Mouse (Mus musculus): ENCODE measurements around the gene Slc35g3. TPM values are rescaled to one million over a fixed set of nuclear protein-coding genes. Genes with fewer than 3 reads are reported as not detected.
A peak's percentile ranks its signal among the peaks of the same experiment; 100 is the strongest.

Gene Slc35g3
- polyA plus RNA-seq, 1 experiment, result 0.08 TPM

DNA sequence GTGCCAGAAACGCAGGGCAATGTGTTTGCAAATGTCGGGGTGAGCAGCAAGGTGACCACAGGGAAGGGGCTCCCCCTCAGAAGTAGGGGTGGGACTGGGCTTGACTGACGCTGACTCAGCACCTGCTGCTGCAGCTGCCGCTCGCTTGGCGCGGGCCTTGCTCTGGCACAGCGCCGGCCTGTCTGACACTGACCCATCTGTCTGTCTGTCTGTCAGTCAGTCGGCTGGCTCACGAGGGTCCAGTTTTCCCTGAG is 38.3 kb upstream of the Slc35g3 start:
- no peak for TF ChIP-seq FOSL1 (IDR thresholded peaks at IDR 0.05; ENCODE audit: insufficient read depth, low read length, poor library complexity, severe bottlenecking)
- no peak for TF ChIP-seq USF1 (IDR thresholded peaks at IDR 0.05; ENCODE audit: low read depth)
- TF ChIP-seq MYOD1 (IDR thresholded peaks at IDR 0.05; ENCODE audit: control insufficient read depth, insufficient read length, low read depth), result peak; percentile 83
- peak overlapping the region; percentile 2 for H3K4me3 ChIP-seq (ENCODE audit: insufficient read depth, poor library complexity, severe bottlenecking)
- no peaks in the 10 kb centered on the region for H3K79me3 ChIP-seq (ENCODE audit: low read depth)
- H3K36me3 ChIP-seq (ENCODE audit: control insufficient read depth, insufficient read depth), result no peaks in the 10 kb centered on the region
- no peaks in the 10 kb centered on the region for H3K27me3 ChIP-seq (ENCODE audit: control insufficient read depth, insufficient read depth, insufficient read length)
- H3ac ChIP-seq (ENCODE audit: control insufficient read depth, insufficient read length, low read depth), result no peak overlapping the region
- H3K79me2 ChIP-seq (ENCODE audit: control insufficient read depth, insufficient read depth), result no peaks in the 10 kb centered on the region

DNA sequence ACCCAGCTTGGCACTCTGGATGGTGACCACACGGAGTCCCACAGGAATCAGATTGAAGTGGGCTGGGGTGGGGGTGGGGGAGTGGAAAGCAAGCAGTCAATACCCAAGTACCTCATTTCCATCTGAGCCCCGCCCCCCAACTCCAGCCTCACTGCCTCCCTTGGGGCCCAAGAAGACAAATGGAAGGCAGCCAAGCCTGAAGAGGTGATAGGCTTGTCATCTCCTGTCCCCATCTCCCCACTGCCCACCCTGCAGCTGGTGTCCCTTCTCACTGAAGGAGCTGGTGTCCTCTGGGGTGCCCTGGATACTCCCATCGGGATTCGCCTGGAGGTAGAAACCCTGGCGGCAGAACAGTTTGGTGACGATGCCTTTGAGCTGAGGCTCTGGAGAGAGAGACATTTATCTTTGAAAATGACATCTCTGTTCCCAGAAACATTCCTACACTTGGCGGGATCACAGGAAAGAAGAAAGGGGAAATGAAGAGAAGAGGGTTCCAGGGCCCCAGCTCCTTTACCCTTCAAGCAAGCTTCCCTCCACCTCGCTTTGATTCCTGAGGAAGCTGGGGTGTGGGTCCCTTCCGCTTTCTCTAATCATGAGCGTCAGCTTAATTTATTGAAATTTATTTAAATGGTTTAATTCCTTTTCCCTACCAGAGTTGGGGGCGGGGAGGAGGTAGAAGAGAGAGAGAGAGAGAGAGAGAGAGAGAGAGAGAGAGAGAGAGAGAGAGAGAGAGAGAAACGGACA is 37.8 kb upstream of the Slc35g3 start:
- H3K4me3 ChIP-seq (ENCODE audit: insufficient read depth, poor library complexity, severe bottlenecking), result peak overlapping the region; percentile 2
- H3K79me3 ChIP-seq (ENCODE audit: low read depth), result no peaks in the 10 kb centered on the region
- no peaks in the 10 kb centered on the region for H3K36me3 ChIP-seq (ENCODE audit: control insufficient read depth, insufficient read depth)
- H3ac ChIP-seq (ENCODE audit: control insufficient read depth, insufficient read length, low read depth), result no peak overlapping the region
- no peaks in the 10 kb centered on the region for H3K79me2 ChIP-seq (ENCODE audit: control insufficient read depth, insufficient read depth)
- no peaks in the 10 kb centered on the region for H3K27me3 ChIP-seq (ENCODE audit: control insufficient read depth, insufficient read depth, insufficient read length)
- no peak for TF ChIP-seq USF1 (IDR thresholded peaks at IDR 0.05; ENCODE audit: low read depth)

DNA sequence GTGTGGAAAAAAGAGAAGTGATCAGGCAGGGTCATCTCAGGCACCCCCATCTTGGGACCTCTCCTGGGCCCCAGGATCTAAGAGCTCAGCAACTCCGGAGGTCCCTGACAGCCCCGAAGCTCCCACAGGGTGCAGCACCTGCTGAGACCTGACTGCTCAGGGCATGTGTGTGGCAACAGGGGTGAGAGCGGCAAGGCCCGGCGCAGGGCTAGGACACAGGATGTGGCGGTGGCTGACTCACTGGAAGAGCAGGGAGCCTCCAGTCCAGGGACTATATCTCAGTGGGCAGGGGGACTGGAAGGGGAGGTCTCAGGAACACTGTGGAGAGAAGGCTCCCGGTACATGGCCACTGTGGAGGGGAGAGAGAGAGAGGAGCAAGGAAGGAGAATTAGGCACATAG is 36.2 kb upstream of the Slc35g3 start:
- TF ChIP-seq MYOD1 (IDR thresholded peaks at IDR 0.05; ENCODE audit: control insufficient read depth, insufficient read length, low read depth) (peak; percentile 61), CEBPB (IDR thresholded peaks at IDR 0.05; ENCODE audit: low read depth) (peak; percentile 68), FOSL1 (IDR thresholded peaks at IDR 0.05; ENCODE audit: insufficient read depth, low read length, poor library complexity, severe bottlenecking) (peak; percentile 27), USF1 (IDR thresholded peaks at IDR 0.05; ENCODE audit: low read depth) (no peak)
- Histone ChIP-seq H3ac (ENCODE audit: control insufficient read depth, insufficient read length, low read depth) (no peak overlapping the region), H3K79me2 (ENCODE audit: control insufficient read depth, insufficient read depth) (no peaks in the 10 kb centered on the region), H3K79me3 (ENCODE audit: low read depth) (no peaks in the 10 kb centered on the region), H3K36me3 (ENCODE audit: control insufficient read depth, insufficient read depth) (peaks cover 6% of the 10 kb centered on the region), H3K4me3 (ENCODE audit: insufficient read depth, poor library complexity, severe bottlenecking) (no peak overlapping the region), H3K27me3 (ENCODE audit: control insufficient read depth, insufficient read depth, insufficient read length) (no peaks in the 10 kb centered on the region)

DNA sequence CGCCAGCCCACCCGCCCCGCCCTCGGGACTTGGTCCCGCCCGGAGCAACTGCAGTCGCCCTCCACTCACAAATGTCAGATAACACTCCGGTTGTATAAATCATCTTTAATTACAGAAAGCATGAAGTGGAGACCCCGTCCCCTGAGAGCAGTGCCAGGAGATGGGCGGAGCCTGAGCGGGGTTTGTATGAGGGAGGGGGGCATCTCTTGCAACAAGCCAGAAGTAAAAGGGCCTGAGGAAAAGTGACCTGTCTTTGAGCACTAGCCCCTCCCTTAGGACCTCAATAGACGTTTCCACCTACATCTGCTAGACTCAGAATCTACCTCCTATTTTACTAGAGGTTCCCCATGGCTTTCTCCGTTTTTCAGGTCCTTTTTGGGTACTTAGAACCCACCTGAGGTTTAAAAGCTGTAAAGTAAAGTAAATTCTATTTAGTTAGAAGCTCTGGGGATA is 34.2 kb upstream of the Slc35g3 start:
- H3ac ChIP-seq (ENCODE audit: control insufficient read depth, insufficient read length, low read depth), result peak overlapping the region; percentile 27
- TF ChIP-seq MYOD1 (IDR thresholded peaks at IDR 0.05; ENCODE audit: control insufficient read depth, insufficient read length, low read depth), result no peak
- no peaks in the 10 kb centered on the region for H3K27me3 ChIP-seq (ENCODE audit: control insufficient read depth, insufficient read depth, insufficient read length)

DNA sequence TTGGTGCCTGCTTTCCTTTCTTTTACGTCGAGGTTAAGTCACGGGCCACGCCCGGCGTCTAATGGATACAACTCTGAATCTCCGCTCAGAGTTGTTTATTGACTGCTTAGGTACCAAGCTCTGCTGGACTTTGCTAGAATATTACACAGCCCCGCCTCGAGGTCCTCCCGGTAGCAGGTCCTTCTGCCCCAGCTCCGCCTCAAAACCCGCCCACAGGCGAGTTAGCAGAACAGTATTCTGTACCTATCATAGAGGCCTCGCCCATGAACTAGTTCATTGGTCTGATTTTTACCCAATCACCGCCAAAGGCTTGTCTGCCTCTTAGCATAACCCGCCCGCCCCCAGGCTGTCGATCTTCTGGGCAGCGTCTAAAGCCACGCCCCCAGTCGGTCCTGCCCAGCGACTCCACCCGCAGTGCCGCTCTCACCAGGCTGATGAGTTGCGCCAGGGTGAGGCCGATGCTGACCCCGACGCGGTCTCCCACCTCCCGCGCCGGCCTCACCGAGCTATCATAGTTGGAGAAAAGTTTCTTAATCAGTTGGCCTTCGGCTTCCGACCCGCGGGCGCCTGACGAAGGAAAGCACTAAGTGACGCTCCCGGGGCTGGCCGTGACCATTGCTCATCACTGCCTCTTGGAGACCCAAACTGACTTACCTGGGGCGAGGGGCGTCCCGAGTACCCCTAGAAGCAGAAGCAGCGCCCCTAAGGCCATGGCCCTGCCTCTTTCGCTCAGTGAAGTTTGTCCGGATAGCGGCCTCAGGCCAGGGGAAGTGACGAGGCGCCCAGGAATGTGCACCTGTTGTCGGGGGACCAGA is 33.6 kb upstream of the Slc35g3 start, which contains the start of gene Chrnb1:
Chrnb1 (minus strand) TSS at position 776 of the 815 bp plus-strand sequence.
- H3K79me2 ChIP-seq (ENCODE audit: control insufficient read depth, insufficient read depth), result no peaks in the 10 kb centered on the region
- H3K27me3 ChIP-seq (ENCODE audit: control insufficient read depth, insufficient read depth, insufficient read length), result no peaks in the 10 kb centered on the region
- TF ChIP-seq CTCF (IDR thresholded peaks at IDR 0.05; ENCODE audit: control insufficient read depth, insufficient read depth, insufficient read length) (no peak), MAX (IDR thresholded peaks at IDR 0.05) (peak; percentile 46), MYOD1 (IDR thresholded peaks at IDR 0.05; ENCODE audit: control insufficient read depth, insufficient read length, low read depth) (peak; percentile 92)

More for the DNA sequence above, 34.2 kb upstream of the Slc35g3 start:
- H3K36me3 ChIP-seq (ENCODE audit: control insufficient read depth, insufficient read depth), result peaks cover 20% of the 10 kb centered on the region
- H3K4me3 ChIP-seq (ENCODE audit: insufficient read depth, poor library complexity, severe bottlenecking), result peak overlapping the region; percentile 35
- no peaks in the 10 kb centered on the region for H3K79me3 ChIP-seq (ENCODE audit: low read depth)
- no peaks in the 10 kb centered on the region for H3K79me2 ChIP-seq (ENCODE audit: control insufficient read depth, insufficient read depth)

DNA sequence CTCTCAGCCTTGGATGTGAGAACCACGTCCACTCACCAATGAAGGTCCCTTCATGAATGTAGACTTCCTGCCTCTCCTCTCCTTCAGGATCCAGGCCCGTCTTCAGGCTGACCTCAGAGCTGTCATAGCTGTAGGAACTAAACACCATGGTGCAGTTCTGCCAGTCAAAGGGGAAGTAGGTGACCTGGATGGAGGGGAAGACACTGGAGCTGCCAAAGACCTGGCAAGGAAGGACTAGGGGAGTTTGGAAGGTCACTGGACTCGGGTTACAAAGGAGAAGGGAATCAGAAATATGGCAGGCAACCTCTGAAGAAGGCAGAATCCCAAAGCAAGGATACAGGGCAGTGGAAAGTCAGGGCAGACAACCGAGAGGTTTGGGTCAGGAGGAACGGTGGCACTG is 31.7 kb upstream of the Slc35g3 start:
- no peaks in the 10 kb centered on the region for H3K27me3 ChIP-seq (ENCODE audit: control insufficient read depth, insufficient read depth, insufficient read length)
- TF ChIP-seq FOSL1 (IDR thresholded peaks at IDR 0.05; ENCODE audit: insufficient read depth, low read length, poor library complexity, severe bottlenecking) (no peak), MYOD1 (IDR thresholded peaks at IDR 0.05; ENCODE audit: control insufficient read depth, insufficient read length, low read depth) (no peak), CTCF (IDR thresholded peaks at IDR 0.05; ENCODE audit: control insufficient read depth, insufficient read depth, insufficient read length) (no peak), CEBPB (IDR thresholded peaks at IDR 0.05; ENCODE audit: low read depth) (no peak), MYOG (IDR thresholded peaks at IDR 0.05; ENCODE audit: control insufficient read depth, extremely low read depth, insufficient read length) (no peak), USF1 (IDR thresholded peaks at IDR 0.05; ENCODE audit: low read depth) (no peak), MAX (IDR thresholded peaks at IDR 0.05) (no peak)
- no peaks in the 10 kb centered on the region for H3K79me2 ChIP-seq (ENCODE audit: control insufficient read depth, insufficient read depth)
- no peak overlapping the region for H3ac ChIP-seq (ENCODE audit: control insufficient read depth, insufficient read length, low read depth)
- no peak overlapping the region for H3K4me3 ChIP-seq (ENCODE audit: insufficient read depth, poor library complexity, severe bottlenecking)
- peaks cover 31% of the 10 kb centered on the region for H3K36me3 ChIP-seq (ENCODE audit: control insufficient read depth, insufficient read depth)
- no peaks in the 10 kb centered on the region for H3K79me3 ChIP-seq (ENCODE audit: low read depth)

More for the DNA sequence above, 33.6 kb upstream of the Slc35g3 start, which contains the start of gene Chrnb1:
- Histone ChIP-seq H3K4me3 (ENCODE audit: insufficient read depth, poor library complexity, severe bottlenecking) (peak within 1 kb of the TSS; percentile 35), H3ac (ENCODE audit: control insufficient read depth, insufficient read length, low read depth) (peak within 1 kb of the TSS; percentile 72), H3K79me3 (ENCODE audit: low read depth) (no peaks in the 10 kb centered on the region), H3K36me3 (ENCODE audit: control insufficient read depth, insufficient read depth) (peaks cover 20% of the 10 kb centered on the region)
